Mouse (Mus musculus) lung, embryonic 16.5 days (tissue): ENCODE results near the gene Ptpdc1. TPM values are rescaled to one million over a fixed set of nuclear protein-coding genes. Genes with fewer than 3 reads are reported as not detected.
A peak's percentile ranks its signal among the peaks of the same experiment; 100 is the strongest.

Source experiments
- ATAC-seq: fragments of 200-750 bp; cut with Nextera tagmentation; 2 replicates; pipeline ENCODE4 v1.8.0; 2017; ENCODE audit warnings: low read depth, mild to moderate bottlenecking, moderate library complexity
- H3K27ac ChIP-seq: fragments of 300-500 bp; sonication (generic); 2 replicates; pipeline ENCODE4 v1.5.1; 2014; ENCODE audit warnings: mild to moderate bottlenecking, control low read depth, low read length
- H3K27me3 ChIP-seq: fragments of 300-500 bp; sonication (generic); 2 replicates; pipeline ENCODE4 v1.6.1; 2014; ENCODE audit warnings: low read depth, low read length, mixed read lengths; ENCODE audit not compliant: control insufficient read depth, insufficient read depth
- H3K36me3 ChIP-seq: fragments of 300-500 bp; sonication (generic); 2 replicates; pipeline ENCODE4 v1.6.1; 2014; ENCODE audit warnings: low read length; ENCODE audit not compliant: control insufficient read depth, insufficient read depth
- H3K4me1 ChIP-seq: fragments of 300-500 bp; sonication (generic); replicated peaks from 2 replicates; pipeline ENCODE4 v1.6.1; 2014; ENCODE audit warnings: low read length, mixed read lengths; ENCODE audit not compliant: control insufficient read depth, insufficient read depth
- H3K4me2 ChIP-seq: fragments of 300-500 bp; sonication (generic); 2 replicates; pipeline ENCODE4 v1.6.1; 2014; ENCODE audit warnings: low read depth, low read length, control low read depth
- H3K4me3 ChIP-seq: fragments of 300-500 bp; sonication (generic); 2 replicates; pipeline ENCODE4 v1.5.1; 2014; ENCODE audit warnings: mild to moderate bottlenecking, low read length, control low read depth
- H3K9ac ChIP-seq: fragments of 300-500 bp; sonication (generic); 2 replicates; pipeline ENCODE4 v1.6.1; 2014; ENCODE audit warnings: low read length, control low read depth
- H3K9me3 ChIP-seq: fragments of 300-500 bp; sonication (generic); 2 replicates; pipeline ENCODE4 v1.6.1; 2016; ENCODE audit warnings: low read length; ENCODE audit not compliant: control insufficient read depth
- WGBS: fragments of 180-500 bp; shearing (Covaris S2); extraction: QIAGEN DNeasy Blood & Tissue Kit; methylation state at CpG from one replicate; pipeline ENCODE4 v1.1.7; 2014; 5-methylcytosine and 5-hydroxymethylcytosine counted together
- polyA plus RNA-seq: library from polyadenylated mRNA; unstranded; fragments of >200 nt; fragmentation: Nextera tagmentation; extraction: Ambion mirVana; gene quantifications from 2 replicates; pipeline ENCODE4 v1.2.1, GENCODE M21; 2015

Ptpdc1 gene
- polyA plus RNA-seq, 1 experiment from 2014 or later, result 9.2 TPM

DNA sequence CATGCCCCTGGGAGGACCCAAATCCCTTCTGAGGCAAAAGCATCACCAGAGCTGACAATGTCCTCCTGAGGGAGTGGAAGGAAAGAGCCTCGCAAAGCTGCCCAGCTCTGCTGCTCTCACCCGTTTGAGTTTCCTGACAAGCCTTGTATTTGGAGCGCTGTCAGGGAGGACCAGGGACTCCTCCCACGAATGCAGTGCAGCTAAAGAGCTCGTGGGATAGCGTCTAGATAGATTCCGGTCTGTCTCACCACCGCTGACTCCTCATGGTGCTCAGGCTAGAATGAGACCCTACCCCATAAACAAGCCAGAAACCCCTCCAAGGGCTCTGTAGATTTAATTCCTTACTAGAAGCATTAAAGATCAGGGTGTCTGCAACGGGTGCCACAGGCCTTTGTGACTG is 32.3 kb upstream of the Ptpdc1 start:
- Histone ChIP-seq H3K27me3 (peaks cover 74% of the 10 kb centered on the region), H3K36me3 (no peaks in the 10 kb centered on the region), H3K4me2 (no peak overlapping the region), H3K27ac (no peak overlapping the region), H3K9ac (no peak overlapping the region), H3K4me3 (no peak overlapping the region), H3K9me3 (no peaks in the 10 kb centered on the region), H3K4me1 (peaks cover 14% of the 10 kb centered on the region)
- no peak for ATAC-seq
- 3% methylated on average over 9 of the region's 9 CpGs for WGBS

DNA sequence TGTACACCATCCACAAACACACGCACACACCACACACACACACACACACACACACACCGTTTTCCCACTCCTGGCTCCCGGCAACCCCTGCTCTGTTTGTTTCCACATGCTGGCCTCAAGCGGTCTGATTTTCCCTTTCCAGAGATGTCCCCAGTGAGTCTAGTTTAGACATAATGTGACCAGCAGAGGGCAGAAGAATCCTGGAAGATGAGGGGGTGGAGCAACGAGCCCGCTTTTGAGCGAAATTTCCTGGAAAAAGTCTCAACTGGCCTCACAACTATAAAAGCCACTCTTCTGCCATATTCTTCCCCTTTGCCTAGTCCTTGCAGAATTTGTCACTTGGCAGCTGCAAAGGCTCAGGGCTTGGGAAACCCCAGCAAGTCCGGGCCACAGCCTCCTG is 30.2 kb upstream of the Ptpdc1 start:
- no peak overlapping the region for H3K4me3 ChIP-seq
- ATAC-seq, result peak; percentile 57
- no peak overlapping the region for H3K4me2 ChIP-seq
- H3K27me3 ChIP-seq, result peaks cover 54% of the 10 kb centered on the region
- H3K27ac ChIP-seq, result no peak overlapping the region
- no peaks in the 10 kb centered on the region for H3K9me3 ChIP-seq
- H3K4me1 ChIP-seq, result peaks cover 11% of the 10 kb centered on the region
- H3K9ac ChIP-seq, result no peak overlapping the region
- under 1% methylated on average over 8 of the region's 8 CpGs for WGBS
- no peaks in the 10 kb centered on the region for H3K36me3 ChIP-seq

DNA sequence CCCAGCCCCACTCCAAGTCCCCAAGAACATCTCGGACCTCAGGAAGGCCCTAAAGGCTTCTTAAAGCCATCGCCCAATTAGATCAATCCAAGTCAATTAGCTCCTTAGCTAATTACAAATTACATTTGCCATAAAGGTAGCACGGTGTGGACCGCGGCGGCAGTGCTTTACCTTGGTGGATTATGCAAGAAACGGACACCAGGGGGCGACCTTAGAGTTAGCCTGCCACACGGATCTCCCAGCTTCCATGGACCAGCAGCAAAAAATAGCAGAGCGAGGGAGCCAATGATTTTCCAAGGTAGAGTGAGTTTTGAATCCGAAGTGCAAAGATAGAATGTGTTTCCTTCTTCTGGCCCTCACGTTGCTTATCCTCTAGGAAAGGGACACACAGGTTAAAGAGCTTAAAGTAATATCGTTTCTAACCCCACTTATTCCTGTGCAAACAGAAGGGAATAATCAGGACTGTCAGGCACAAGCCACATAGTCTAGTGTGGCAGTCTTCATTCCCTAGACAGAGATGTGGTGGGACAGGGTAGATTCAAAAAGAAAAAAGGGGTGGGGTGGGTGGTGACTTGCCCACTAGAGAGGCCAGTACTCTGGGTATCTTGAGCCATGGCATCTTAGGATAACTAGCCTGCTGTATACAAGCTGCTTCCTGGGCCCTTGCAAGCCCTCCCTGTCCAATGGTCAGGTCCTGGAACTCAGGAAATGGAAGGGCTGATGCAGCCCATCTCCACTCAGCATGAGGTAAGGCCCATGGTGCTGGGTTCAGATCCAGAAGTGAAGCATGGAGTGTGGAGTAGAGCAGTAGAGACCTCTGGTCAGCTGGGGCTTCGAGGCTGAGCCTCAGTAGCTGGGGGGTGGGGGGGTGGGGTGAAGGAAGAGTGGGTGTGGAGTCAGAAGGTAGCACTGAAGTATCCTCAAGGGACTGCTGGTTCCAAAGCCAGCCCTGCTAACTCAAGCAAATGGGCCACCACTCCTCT is 28.6 kb upstream of the Ptpdc1 start:
- H3K4me3 ChIP-seq, result no peak overlapping the region
- H3K27ac ChIP-seq, result no peak overlapping the region
- peaks cover 39% of the 10 kb centered on the region for H3K27me3 ChIP-seq
- peaks cover 2% of the 10 kb centered on the region; the same call in 1 of the 2 replicates for H3K4me1 ChIP-seq
- no peak overlapping the region for H3K4me2 ChIP-seq
- no peak for ATAC-seq
- no peak overlapping the region for H3K9ac ChIP-seq
- WGBS, result 6% methylated on average over 14 of the region's 14 CpGs
- H3K9me3 ChIP-seq, result no peaks in the 10 kb centered on the region
- no peaks in the 10 kb centered on the region for H3K36me3 ChIP-seq

DNA sequence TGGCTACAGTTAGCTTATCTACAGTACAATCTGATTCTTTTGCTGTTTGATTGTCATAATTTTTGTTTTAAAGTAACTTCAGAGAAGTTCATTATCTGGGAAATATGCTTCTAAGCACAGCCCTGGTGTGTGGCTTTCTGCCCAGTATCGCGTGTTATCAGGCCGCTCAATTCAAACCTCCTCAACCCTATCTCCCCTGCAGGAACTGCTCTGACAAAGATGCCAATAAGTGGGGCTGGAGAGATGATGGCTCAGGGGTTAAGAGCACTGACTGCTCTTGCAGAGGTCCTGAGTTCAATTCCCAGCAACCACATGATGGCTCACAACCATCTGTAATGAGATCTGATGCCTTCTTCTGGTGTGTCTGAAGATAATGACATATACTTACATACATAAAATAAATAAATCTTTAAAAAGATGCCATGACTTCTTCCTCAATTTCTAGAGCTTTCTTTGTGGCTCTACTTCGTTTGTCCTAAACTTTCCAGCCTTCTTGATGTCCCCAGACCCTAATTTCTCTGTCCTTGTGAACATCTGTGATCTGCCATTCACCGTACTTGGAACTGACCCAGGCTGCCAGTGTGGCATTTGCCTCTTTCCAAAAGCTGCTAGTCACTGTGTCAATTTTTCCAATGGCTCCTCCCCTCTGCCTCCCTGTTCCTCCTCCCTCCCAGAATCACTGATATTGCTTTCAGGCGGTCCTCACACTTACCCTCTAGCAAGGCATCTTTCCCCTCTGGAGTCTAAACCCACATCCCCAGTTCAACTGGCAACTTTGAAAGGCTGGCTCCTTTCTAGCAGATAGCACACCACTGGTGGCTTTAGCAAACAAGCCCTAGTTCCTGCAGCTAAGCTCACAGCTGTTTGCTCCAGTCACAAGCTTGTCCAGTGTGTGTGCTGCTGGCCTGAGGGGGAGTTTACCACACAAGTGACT is 25.9 kb upstream of the Ptpdc1 start:
- H3K9me3 ChIP-seq, result no peaks in the 10 kb centered on the region

DNA sequence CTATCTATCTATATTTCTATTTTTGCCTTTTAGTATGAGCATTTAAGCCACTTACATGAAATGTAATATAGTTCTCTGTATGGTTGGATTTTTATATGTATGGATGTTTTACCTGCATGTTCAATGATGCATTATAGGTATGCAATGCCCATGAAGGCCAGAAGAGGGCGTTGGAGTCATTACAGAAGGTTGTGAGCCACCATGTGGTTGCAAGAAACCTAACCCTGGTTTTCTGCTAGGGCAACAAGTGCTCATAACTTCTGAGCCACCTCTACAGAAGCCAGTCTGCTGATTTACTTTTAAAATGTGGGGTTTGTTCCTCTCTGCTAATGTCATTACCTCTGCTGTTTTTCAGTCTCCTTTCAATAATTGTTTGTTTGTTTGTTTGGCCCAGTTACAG is 25.2 kb upstream of the Ptpdc1 start:
- Histone ChIP-seq H3K4me2 (no peak overlapping the region), H3K9me3 (no peaks in the 10 kb centered on the region), H3K27ac (no peak overlapping the region), H3K27me3 (peaks cover 6% of the 10 kb centered on the region), H3K4me1 (no peaks in the 10 kb centered on the region), H3K4me3 (no peak overlapping the region), H3K9ac (no peak overlapping the region), H3K36me3 (no peaks in the 10 kb centered on the region)
- ATAC-seq, result no peak
- 0% methylated on average over 1 of the region's 1 CpGs for WGBS

More for the DNA sequence above, 25.9 kb upstream of the Ptpdc1 start:
- no peaks in the 10 kb centered on the region for H3K36me3 ChIP-seq
- no peak overlapping the region for H3K4me2 ChIP-seq
- 41% methylated on average over 6 of the region's 6 CpGs for WGBS
- peaks cover 14% of the 10 kb centered on the region for H3K27me3 ChIP-seq
- H3K27ac ChIP-seq, result no peak overlapping the region
- H3K4me3 ChIP-seq, result no peak overlapping the region
- no peaks in the 10 kb centered on the region; the same call in 1 of the 2 replicates for H3K4me1 ChIP-seq
- H3K9ac ChIP-seq, result no peak overlapping the region
- ATAC-seq, result no peak

DNA sequence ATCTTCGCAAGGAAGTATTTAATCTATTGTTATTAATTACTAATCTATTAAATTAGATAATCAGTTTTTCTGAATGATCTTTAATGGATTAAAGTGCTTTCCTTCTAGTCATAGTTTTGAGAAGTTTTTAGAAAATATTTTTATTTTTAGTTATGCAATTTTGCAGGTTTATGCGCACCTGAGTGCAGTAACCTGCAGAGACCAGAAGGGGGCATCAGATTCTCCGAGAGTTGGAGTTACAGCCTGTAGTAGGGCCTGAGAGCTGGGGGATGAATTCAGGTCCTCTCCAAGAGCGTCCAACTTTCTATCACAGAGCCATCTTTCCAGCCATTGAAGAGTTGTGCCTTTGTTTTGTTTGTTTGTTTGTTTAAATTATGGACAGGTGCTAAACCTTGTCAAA is 21.2 kb upstream of the Ptpdc1 start:
- Histone ChIP-seq H3K4me3 (no peak overlapping the region), H3K27ac (no peak overlapping the region), H3K9ac (no peak overlapping the region), H3K36me3 (no peaks in the 10 kb centered on the region), H3K4me2 (no peak overlapping the region), H3K4me1 (no peaks in the 10 kb centered on the region), H3K27me3 (no peaks in the 10 kb centered on the region), H3K9me3 (no peaks in the 10 kb centered on the region)
- no peak for ATAC-seq
- WGBS, result 82% methylated on average over 4 of the region's 4 CpGs

DNA sequence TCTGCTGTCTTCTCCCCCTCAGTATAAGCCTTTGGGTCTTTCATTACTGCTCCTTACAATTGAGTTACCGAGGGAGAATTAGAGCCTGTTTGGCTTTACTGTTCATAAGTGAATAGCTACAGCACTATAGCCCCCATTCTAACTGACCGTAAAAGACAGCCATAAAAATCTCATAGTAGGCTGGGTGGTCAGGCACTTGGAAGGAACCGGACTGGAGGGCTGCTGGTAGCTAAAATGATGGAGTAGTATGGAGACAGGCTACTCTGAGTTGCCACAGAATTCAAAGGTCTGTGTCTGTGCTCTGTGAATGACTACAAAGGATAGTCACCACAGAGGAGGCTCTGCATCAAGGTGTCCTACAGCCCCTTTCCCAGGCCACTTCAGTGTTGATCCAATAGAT is 18.5 kb upstream of the Ptpdc1 start:
- Histone ChIP-seq H3K27me3 (no peaks in the 10 kb centered on the region), H3K4me2 (no peak overlapping the region), H3K9me3 (no peaks in the 10 kb centered on the region), H3K36me3 (no peaks in the 10 kb centered on the region), H3K27ac (no peak overlapping the region), H3K4me3 (no peak overlapping the region), H3K4me1 (no peaks in the 10 kb centered on the region), H3K9ac (no peak overlapping the region)
- 87% methylated on average over 3 of the region's 3 CpGs for WGBS
- ATAC-seq, result no peak

DNA sequence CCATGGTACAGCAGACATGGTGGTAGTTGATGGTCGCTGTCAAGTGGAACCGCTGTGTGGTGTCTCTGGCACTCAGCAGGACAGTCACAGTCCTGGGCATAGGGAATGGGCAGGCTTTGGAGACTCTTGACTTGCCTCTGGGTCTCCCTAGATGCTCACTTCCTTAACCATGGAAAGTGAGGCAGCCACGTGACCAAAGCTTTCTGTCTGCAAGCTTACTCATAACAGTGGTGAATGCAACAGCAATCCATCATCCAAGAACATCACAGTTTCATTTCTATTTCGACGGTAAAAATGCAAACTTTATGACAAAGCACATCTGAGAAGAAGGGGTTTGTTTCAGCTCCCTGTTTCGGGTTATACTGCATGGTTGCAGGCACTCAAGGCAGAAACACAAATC is 17.6 kb upstream of the Ptpdc1 start:
- Histone ChIP-seq H3K4me1 (no peaks in the 10 kb centered on the region), H3K9me3 (no peaks in the 10 kb centered on the region), H3K27me3 (no peaks in the 10 kb centered on the region), H3K9ac (no peak overlapping the region), H3K27ac (no peak overlapping the region), H3K4me2 (no peak overlapping the region), H3K36me3 (no peaks in the 10 kb centered on the region), H3K4me3 (no peak overlapping the region)
- 66% methylated on average over 6 of the region's 6 CpGs for WGBS
- ATAC-seq, result no peak

DNA sequence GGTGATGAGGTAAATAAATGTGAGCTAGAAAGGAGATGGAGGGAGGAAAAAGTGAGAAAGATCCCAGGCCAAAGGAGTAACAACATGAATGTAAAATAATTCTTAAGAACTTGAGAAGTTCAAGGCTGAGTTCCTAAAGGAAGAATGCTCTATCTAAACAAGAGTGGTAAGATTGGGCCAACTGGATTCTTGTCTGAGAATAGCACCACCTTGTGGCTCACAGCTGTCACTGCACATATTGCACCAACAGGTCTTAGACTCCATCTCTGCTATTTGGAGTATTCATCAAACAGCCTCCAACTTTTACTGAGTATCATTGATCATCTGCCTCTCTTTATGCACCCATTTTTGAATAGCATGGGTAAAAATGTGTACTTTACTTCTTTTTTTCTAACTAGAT is 14.1 kb upstream of the Ptpdc1 start:
- no peak overlapping the region for H3K4me2 ChIP-seq
- H3K36me3 ChIP-seq, result no peaks in the 10 kb centered on the region
- no peak overlapping the region for H3K27ac ChIP-seq
- no peak overlapping the region for H3K9ac ChIP-seq
- no peaks in the 10 kb centered on the region for H3K27me3 ChIP-seq
- H3K4me1 ChIP-seq, result no peaks in the 10 kb centered on the region
- H3K4me3 ChIP-seq, result no peak overlapping the region
- no peaks in the 10 kb centered on the region for H3K9me3 ChIP-seq
- ATAC-seq, result peak; percentile 41; the same call in 1 of the 2 replicates
